Mouse (Mus musculus): ENCODE data around the gene Ifrd1. TPM values are rescaled to one million over a fixed set of nuclear protein-coding genes. Genes with fewer than 3 reads are reported as not detected.
"Not testable (repeated sequence)": the region's sequence is repeated elsewhere in the genome, so short reads cannot be mapped to it uniquely, and the experiment has no call there.

Gene Ifrd1
- polyA plus RNA-seq, 1 experiment: 23.4 TPM

GRCm38 (mm10) chr12:40256033-40256432, 7.7 kb upstream of the Ifrd1 start:
- no peaks in the 10 kb centered on the region for H3K27me3 ChIP-seq (ENCODE audit: control insufficient read depth, insufficient read depth, low read length)
- H3K4me1 ChIP-seq (replicated peaks; ENCODE audit: control insufficient read depth, insufficient read depth, low read length): no peaks in the 10 kb centered on the region
- no peaks in the 10 kb centered on the region for H3K36me3 ChIP-seq (ENCODE audit: control insufficient read depth, insufficient read depth, low read length)
- DNase-seq: no peak
- no peak overlapping the region for H3K4me3 ChIP-seq (ENCODE audit: control insufficient read depth, insufficient read depth, low read length)
- no peak overlapping the region for H3K27ac ChIP-seq (ENCODE audit: control insufficient read depth, insufficient read depth, low read length)
- TF ChIP-seq CTCF (IDR thresholded peaks at IDR 0.05; ENCODE audit: borderline replicate concordance, control insufficient read depth, extremely low read depth, insufficient read depth, low read length, poor library complexity) (no peak), POLR2A (IDR thresholded peaks at IDR 0.05; ENCODE audit: control insufficient read depth, extremely low read depth, insufficient read depth, low read length, poor library complexity) (no peak)

- H3K4me3 ChIP-seq (ENCODE audit: control insufficient read depth, insufficient read depth, low read length); DNase-seq; H3K27ac ChIP-seq (ENCODE audit: control insufficient read depth, insufficient read depth, low read length); H3K4me1 ChIP-seq (replicated peaks; ENCODE audit: control insufficient read depth, insufficient read depth, low read length); H3K36me3 ChIP-seq (ENCODE audit: control insufficient read depth, insufficient read depth, low read length); H3K27me3 ChIP-seq (ENCODE audit: control insufficient read depth, insufficient read depth, low read length): not testable (repeated sequence)
- 94% methylated on average over 4 of the region's 4 CpGs for WGBS
Observed at GRCm38 (mm10) chr12:40255310-40255709, 7.0 kb upstream of the Ifrd1 start.

GRCm38 (mm10) chr12:40254729-40255128, 6.4 kb upstream of the Ifrd1 start:
- no peak for DNase-seq
- H3K27ac ChIP-seq (ENCODE audit: control insufficient read depth, insufficient read depth, low read length): no peak overlapping the region
- no peaks in the 10 kb centered on the region for H3K27me3 ChIP-seq (ENCODE audit: control insufficient read depth, insufficient read depth, low read length)
- H3K36me3 ChIP-seq (ENCODE audit: control insufficient read depth, insufficient read depth, low read length): no peaks in the 10 kb centered on the region
- H3K4me3 ChIP-seq (ENCODE audit: control insufficient read depth, insufficient read depth, low read length): no peak overlapping the region
- no peaks in the 10 kb centered on the region for H3K4me1 ChIP-seq (replicated peaks; ENCODE audit: control insufficient read depth, insufficient read depth, low read length)
- no peak for TF ChIP-seq CTCF (IDR thresholded peaks at IDR 0.05; ENCODE audit: borderline replicate concordance, control insufficient read depth, extremely low read depth, insufficient read depth, low read length, poor library complexity)
- TF ChIP-seq POLR2A (IDR thresholded peaks at IDR 0.05; ENCODE audit: control insufficient read depth, extremely low read depth, insufficient read depth, low read length, poor library complexity): no peak
- WGBS: 95% methylated on average over 11 of the region's 11 CpGs

GRCm38 (mm10) chr12:40253241-40253640, 4.9 kb upstream of the Ifrd1 start:
- no peak for DNase-seq
- H3K27me3 ChIP-seq (ENCODE audit: control insufficient read depth, insufficient read depth, low read length): no peaks in the 10 kb centered on the region
- no peaks in the 10 kb centered on the region for H3K36me3 ChIP-seq (ENCODE audit: control insufficient read depth, insufficient read depth, low read length)
- no peak overlapping the region for H3K27ac ChIP-seq (ENCODE audit: control insufficient read depth, insufficient read depth, low read length)
- 7% methylated on average over 5 of the region's 5 CpGs for WGBS
- TF ChIP-seq CTCF (IDR thresholded peaks at IDR 0.05; ENCODE audit: borderline replicate concordance, control insufficient read depth, extremely low read depth, insufficient read depth, low read length, poor library complexity): no peak
- no peak for TF ChIP-seq POLR2A (IDR thresholded peaks at IDR 0.05; ENCODE audit: control insufficient read depth, extremely low read depth, insufficient read depth, low read length, poor library complexity)
- no peak overlapping the region for H3K4me3 ChIP-seq (ENCODE audit: control insufficient read depth, insufficient read depth, low read length)
- peaks cover 3% of the 10 kb centered on the region; the same call in 1 of the 2 replicates for H3K4me1 ChIP-seq (replicated peaks; ENCODE audit: control insufficient read depth, insufficient read depth, low read length)

- no peak overlapping the region for H3K27ac ChIP-seq (ENCODE audit: control insufficient read depth, insufficient read depth, low read length)
- TF ChIP-seq POLR2A (IDR thresholded peaks at IDR 0.05; ENCODE audit: control insufficient read depth, extremely low read depth, insufficient read depth, low read length, poor library complexity): no peak
- TF ChIP-seq CTCF (IDR thresholded peaks at IDR 0.05; ENCODE audit: borderline replicate concordance, control insufficient read depth, extremely low read depth, insufficient read depth, low read length, poor library complexity): no peak
- H3K27me3 ChIP-seq (ENCODE audit: control insufficient read depth, insufficient read depth, low read length): no peaks in the 10 kb centered on the region
- no peaks in the 10 kb centered on the region for H3K36me3 ChIP-seq (ENCODE audit: control insufficient read depth, insufficient read depth, low read length)
- peaks cover 3% of the 10 kb centered on the region; the same call in 1 of the 2 replicates for H3K4me1 ChIP-seq (replicated peaks; ENCODE audit: control insufficient read depth, insufficient read depth, low read length)
- H3K4me3 ChIP-seq (ENCODE audit: control insufficient read depth, insufficient read depth, low read length): no peak overlapping the region
- DNase-seq: no peak
Observed at GRCm38 (mm10) chr12:40250256-40250655, 2.0 kb upstream of the Ifrd1 start.

- Histone ChIP-seq H3K36me3 (ENCODE audit: control insufficient read depth, insufficient read depth, low read length) (no peaks in the 10 kb centered on the region), H3K4me3 (ENCODE audit: control insufficient read depth, insufficient read depth, low read length) (no peak overlapping the region), H3K27me3 (ENCODE audit: control insufficient read depth, insufficient read depth, low read length) (no peaks in the 10 kb centered on the region), H3K4me1 (replicated peaks; ENCODE audit: control insufficient read depth, insufficient read depth, low read length) (peaks cover 3% of the 10 kb centered on the region; the same call in 1 of the 2 replicates), H3K27ac (ENCODE audit: control insufficient read depth, insufficient read depth, low read length) (no peak overlapping the region)
- no peak for TF ChIP-seq POLR2A (IDR thresholded peaks at IDR 0.05; ENCODE audit: control insufficient read depth, extremely low read depth, insufficient read depth, low read length, poor library complexity)
- TF ChIP-seq CTCF (IDR thresholded peaks at IDR 0.05; ENCODE audit: borderline replicate concordance, control insufficient read depth, extremely low read depth, insufficient read depth, low read length, poor library complexity): no peak
- WGBS: 79% methylated on average over 6 of the region's 6 CpGs
- DNase-seq: no peak
Observed at GRCm38 (mm10) chr12:40247976-40248375, 328 bp downstream of the Ifrd1 start.

GRCm38 (mm10) chr12:40247384-40247783, 920 bp downstream of the Ifrd1 start:
- no peak overlapping the region for H3K4me3 ChIP-seq (ENCODE audit: control insufficient read depth, insufficient read depth, low read length)
- no peak for TF ChIP-seq POLR2A (IDR thresholded peaks at IDR 0.05; ENCODE audit: control insufficient read depth, extremely low read depth, insufficient read depth, low read length, poor library complexity)
- TF ChIP-seq CTCF (IDR thresholded peaks at IDR 0.05; ENCODE audit: borderline replicate concordance, control insufficient read depth, extremely low read depth, insufficient read depth, low read length, poor library complexity): no peak
- H3K36me3 ChIP-seq (ENCODE audit: control insufficient read depth, insufficient read depth, low read length): no peaks in the 10 kb centered on the region
- peaks cover 3% of the 10 kb centered on the region; the same call in 1 of the 2 replicates for H3K4me1 ChIP-seq (replicated peaks; ENCODE audit: control insufficient read depth, insufficient read depth, low read length)
- WGBS: 72% methylated on average over 4 of the region's 4 CpGs
- no peak overlapping the region for H3K27ac ChIP-seq (ENCODE audit: control insufficient read depth, insufficient read depth, low read length)
- DNase-seq: no peak
- H3K27me3 ChIP-seq (ENCODE audit: control insufficient read depth, insufficient read depth, low read length): no peaks in the 10 kb centered on the region
